Mouse (Mus musculus) heart, adult 2 months (tissue): ENCODE measurements around the gene Abca17.

Experiments used
- CTCF ChIP-seq: fragments of 200-600 bp; IDR thresholded peaks from 2 replicates; pipeline ENCODE4 v1.8.1; 2022; ENCODE audit warnings: antibody characterized with exemption, mild to moderate bottlenecking, moderate library complexity
- POLR2A ChIP-seq: fragments of 200-500 bp; IDR thresholded peaks from 2 replicates; pipeline ENCODE4 v1.6.1; 2011; ENCODE audit warnings: mild to moderate bottlenecking, low read depth, low read length, control low read depth; ENCODE audit not compliant: insufficient read depth

DNA sequence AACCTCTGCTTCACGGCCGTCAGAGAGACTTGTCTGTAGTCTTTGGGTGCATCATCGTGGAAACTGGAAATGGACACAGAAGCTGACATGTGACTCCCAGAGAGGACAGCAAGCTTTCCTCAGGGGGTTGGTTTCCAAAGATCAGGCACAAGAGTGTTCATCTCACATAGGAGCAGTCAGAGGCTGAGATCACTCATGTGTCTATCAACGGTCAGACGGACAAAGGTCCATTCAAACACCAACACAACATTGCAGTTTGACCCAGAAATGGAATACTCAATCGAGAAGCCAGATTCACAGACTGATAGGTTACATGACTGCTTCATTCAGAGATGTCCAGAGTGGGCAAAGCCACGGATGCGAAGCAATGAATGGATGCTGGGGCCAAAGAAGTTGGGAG lies 124.1 kb downstream of the Abca17 start:
- TF ChIP-seq CTCF: no peak
- no peak for TF ChIP-seq POLR2A
